Mouse (Mus musculus): Measurements from ENCODE around the gene Fam221b. TPM values are rescaled to one million over a fixed set of nuclear protein-coding genes. Genes with fewer than 3 reads are reported as not detected.
A peak's percentile ranks its signal among the peaks of the same experiment; 100 is the strongest.

The Fam221b gene
- total RNA-seq, 1 experiment from 2014 or later, result 0.55 TPM

DNA sequence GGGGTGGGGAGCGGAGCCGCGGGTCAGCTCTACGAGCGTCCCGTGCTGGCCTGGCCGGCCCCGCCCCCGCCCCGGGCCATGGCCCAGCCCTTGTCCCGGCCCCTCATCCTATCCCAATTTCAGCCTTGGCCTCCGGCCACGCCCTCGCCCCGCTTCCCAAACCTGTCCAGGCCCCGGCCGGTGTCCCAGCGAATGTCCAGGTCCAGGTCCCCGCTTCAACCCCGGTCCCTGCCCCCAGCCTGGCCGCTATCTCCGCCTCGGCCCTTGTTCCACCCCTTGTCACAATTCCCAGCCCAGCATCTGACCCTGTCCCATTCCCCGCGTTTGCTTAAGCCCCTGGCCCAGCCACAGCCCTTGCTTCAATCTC is 466 bp upstream of the Fam221b start:
- ATAC-seq (replicated peaks; ENCODE audit: low read depth, poor library complexity, severe bottlenecking), result 0 out of 2 replicates have a peak, but pooled peaks have one; percentile 13

DNA sequence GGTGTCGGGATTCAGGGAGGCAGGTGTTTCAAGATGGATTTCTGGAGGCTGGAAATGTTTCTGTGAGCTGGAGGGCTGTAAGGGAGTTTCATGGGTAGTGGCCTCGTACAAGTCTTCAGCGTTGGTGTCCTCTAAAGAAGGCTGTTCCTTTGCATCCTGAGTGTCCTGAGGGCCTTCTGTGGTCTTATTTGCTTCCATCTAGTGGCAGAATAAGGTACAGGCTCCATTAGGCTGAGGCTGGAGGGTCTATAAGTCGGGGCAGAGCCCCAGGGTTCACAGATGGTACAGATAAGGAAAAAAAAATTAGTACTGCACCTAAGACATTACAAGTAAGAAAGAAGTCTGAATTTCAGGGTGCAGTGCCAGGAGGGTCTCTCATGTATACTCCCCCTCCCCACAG is 2.5 kb downstream of the Fam221b start:
- peak; percentile 60; the same call in 1 of the 2 replicates for ATAC-seq (replicated peaks; ENCODE audit: low read depth, poor library complexity, severe bottlenecking)

DNA sequence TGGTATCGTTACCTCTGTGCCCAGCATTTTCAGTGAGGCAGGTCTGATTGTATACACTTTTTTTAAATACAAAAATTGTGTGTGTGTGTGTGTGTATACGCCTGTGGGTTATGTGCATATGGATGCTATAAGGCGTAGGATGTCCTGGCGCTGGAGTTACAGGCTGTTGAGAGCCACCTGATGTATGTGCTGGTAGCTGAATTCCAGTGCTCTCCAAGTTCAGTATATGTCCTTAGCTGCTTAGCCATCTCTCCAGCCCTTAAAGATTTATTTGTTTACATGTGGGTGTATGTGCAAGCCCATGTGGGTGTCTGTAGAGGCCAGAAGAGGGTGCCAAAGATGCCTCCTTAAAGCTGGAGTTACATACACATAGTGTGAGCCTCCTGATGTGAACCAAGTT is 11.8 kb downstream of the Fam221b start:
- no peak for ATAC-seq (replicated peaks; ENCODE audit: low read depth, poor library complexity, severe bottlenecking)

DNA sequence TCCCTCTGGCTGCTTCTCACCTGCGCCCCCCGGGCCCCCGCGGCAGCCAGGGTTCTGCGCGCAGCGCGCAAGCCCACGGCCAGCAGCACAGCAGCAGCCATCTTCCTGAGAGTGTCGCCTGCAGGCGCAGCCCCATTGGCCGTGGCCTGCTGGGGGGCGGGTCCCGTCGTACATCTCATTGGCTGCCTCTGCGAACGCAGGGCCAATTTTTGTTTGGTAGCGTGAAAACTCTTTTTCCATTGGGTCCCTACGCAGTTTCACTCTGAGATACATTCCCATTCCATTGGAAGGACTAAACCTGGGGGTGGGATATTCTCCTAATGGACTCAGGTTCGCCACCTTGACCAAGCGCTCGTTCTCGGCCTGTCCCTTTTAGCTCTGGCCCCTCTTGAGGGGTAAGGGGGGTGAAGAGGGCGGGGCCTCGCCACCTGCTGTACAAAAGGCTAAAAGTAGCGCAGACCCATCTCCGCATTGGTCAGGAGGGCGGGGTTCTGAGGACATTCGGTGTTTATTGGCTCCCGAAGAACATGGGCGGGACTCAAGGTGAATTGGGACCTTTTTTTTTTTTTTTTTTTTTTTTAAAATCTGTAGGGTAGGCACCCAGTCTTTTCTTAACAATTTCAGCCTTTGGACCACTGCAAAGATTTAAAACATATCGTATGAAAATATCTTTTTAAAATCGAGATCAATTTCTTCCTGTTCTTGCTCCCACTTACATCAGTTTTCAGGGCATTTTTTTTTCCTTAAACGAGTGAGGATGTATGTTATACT is 12.4 kb downstream of the Fam221b start, which contains the start of gene Hint2:
Gene Hint2 (minus strand): TSS at position 128 of the 771 bp plus-strand sequence.
- peak; percentile 94 for ATAC-seq (replicated peaks; ENCODE audit: low read depth, poor library complexity, severe bottlenecking)

DNA sequence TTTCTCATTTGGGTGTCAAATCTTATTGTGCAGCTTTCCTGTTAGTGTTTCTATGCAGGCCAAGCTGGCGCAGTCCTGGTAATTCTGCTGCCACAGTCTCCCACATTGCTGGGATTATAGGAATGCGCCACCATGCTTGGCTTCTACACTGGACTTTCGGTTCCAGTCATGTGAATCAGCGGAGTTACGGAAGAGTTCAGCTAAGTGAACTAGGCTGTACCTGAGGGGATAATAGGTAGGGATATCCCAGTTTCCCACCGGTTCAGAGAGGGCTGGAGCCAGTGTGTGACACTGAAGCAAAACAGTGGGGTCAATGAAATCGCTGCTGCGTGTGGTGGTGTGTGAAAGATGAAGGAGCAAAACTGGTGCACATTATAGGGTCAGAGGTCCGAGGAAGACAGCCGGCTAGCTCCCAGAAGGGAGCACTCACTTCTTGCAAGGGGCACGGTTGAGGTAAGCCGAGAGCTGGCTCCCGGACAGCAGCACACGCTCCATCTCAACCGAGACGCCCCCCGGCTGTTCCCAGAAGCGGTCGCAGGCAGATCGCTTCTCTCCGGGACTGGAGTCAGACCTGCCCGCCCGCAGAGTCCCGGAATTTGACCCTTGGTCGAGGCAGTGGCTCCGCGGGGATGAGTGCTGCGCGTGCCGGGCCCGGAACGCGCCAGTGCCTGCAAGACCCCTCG is 13.1 kb downstream of the Fam221b start:
- no peak for ATAC-seq (replicated peaks; ENCODE audit: low read depth, poor library complexity, severe bottlenecking)

DNA sequence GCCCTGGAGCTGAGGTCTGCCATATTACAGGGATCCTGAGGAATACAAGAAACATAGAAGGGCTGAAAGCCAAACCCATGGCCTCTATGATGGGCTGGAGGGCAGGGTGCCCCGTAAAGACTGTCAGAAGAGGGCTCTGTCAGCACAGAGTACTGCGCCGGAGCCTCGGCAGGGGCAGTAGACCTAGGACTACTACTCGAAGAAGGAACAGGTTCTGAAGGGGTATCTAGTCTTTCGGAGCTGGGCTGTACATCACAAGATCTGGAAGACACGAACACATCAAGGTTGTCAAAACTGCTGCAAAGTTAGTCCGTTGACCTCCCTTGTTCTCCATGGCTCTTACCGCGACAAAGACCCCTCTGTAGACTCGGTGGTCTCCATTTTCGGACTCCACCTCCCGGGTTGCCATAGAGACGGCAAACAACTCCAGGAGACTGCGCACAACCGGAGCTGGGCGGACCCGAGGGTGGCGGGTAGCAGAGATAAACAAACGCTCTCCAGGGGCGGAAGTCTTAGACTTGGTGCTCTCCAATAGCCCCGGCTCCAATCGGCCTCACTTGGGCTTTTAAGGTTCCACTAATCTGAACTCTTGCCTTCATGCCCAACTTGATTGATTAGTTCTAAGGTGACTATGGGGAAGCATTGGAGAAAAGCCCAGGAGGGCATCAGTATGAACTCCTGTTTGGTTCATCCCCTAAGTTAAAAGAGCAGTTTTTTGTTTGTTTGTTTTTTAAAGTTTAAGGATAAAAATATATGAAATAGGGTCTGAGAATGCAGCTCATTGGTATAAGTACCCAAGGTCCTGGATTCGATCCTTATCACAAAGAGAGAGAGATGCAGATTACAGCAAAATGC is 15.6 kb downstream of the Fam221b start, which contains the start of gene Spag8:
Gene Spag8 (minus strand): TSS at position 434 of the 855 bp plus-strand sequence.
- no peak for ATAC-seq (replicated peaks; ENCODE audit: low read depth, poor library complexity, severe bottlenecking)

DNA sequence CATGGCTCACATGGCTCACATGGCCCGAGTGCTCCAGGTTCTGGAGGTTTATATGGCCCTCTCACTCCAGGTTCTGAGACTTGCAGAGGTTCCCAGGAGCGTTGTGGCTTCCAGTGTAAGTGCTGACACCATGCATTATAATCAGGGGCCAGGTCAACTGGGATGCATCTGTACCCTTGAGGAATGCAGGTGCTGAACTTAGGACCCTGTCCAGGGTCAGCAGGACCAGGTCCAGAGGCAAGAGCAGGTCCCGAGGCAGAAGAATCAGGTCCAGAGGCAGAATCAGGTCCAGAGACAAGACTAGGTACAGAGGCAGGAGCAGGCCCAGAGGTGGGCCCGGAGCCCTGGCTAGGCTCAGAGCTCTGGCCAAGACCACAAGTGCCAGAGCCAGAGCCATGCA is 16.2 kb downstream of the Fam221b start:
- ATAC-seq (replicated peaks; ENCODE audit: low read depth, poor library complexity, severe bottlenecking), result no peak

DNA sequence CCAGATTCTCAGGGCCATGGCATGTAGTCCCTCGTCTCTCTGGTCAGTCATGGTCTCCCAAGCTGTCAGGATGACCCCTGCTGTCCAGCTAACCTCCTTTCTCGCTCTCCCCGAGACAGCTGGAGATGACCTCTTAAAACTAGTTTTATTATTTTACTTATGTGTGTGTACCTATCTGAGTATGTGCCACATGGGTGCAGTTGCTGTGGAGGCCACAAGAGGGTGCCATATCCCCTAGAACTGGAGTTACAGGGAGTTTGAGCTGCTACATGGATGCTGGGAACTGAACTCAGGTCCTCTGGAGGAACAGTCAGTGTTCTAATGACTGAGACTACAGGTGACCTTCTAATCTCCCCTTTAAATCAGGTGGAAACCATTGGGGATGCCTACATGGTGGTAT is 19.2 kb downstream of the Fam221b start:
- no peak for ATAC-seq (replicated peaks; ENCODE audit: low read depth, poor library complexity, severe bottlenecking)

DNA sequence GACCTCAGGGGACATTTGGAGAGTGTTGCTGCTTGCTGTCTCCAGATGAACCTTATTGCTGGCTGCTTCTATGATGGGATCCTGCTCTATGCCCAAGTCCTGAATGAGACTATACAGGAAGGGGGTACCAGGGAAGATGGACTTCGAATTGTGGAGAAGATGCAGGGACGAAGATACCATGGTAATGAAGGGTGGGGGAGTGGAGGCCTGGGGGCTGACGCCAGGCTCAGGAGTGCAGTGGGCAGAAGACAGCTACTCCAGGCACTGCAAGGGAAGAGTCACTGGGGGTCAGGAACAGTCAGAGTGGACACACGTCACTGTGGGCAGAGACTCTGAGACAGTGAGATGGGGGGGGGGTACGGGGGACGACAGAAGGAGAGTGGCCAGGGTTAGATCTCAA is 28.5 kb downstream of the Fam221b start:
- ATAC-seq (replicated peaks; ENCODE audit: low read depth, poor library complexity, severe bottlenecking), result no peak

DNA sequence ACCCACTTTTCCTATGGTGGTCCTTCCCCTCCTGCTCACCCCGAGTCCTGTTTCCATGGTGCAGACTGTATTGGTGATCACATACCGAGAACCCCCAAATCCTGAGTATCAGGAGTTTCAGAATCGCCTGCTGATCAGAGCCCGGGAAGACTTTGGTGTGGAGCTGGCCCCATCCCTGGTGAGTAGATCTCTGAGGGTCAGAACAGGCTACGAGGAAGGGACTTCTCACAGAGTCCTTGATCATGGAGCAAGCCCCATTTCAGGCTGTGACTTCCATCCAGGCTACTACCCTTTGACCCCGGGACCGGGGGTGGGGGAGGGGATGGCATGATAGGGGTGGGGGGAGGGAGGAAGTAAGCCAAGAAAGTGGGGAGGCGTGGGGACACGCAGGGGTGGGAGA is 28.9 kb downstream of the Fam221b start:
- ATAC-seq (replicated peaks; ENCODE audit: low read depth, poor library complexity, severe bottlenecking), result no peak

DNA sequence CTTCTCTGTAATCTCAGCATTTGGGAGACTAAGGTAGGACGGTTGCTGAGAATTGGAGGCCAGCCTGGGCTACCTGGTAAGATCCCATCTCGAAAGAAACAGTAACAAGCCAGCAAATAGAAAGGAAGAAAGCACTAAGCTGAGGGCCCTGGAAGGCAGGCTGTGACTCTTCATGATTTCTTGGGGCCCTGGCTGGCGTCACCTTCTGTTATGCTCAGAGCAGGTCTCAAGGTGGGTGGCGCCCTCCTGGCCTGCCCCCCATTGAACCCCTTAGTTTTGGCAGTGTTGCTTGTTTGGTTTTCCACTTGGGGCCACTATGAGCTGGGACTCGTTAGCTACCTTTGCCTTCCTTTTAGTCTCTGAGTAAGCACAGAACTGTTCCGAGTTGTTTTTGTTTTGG is 32.2 kb downstream of the Fam221b start:
- no peak for ATAC-seq (replicated peaks; ENCODE audit: low read depth, poor library complexity, severe bottlenecking)

DNA sequence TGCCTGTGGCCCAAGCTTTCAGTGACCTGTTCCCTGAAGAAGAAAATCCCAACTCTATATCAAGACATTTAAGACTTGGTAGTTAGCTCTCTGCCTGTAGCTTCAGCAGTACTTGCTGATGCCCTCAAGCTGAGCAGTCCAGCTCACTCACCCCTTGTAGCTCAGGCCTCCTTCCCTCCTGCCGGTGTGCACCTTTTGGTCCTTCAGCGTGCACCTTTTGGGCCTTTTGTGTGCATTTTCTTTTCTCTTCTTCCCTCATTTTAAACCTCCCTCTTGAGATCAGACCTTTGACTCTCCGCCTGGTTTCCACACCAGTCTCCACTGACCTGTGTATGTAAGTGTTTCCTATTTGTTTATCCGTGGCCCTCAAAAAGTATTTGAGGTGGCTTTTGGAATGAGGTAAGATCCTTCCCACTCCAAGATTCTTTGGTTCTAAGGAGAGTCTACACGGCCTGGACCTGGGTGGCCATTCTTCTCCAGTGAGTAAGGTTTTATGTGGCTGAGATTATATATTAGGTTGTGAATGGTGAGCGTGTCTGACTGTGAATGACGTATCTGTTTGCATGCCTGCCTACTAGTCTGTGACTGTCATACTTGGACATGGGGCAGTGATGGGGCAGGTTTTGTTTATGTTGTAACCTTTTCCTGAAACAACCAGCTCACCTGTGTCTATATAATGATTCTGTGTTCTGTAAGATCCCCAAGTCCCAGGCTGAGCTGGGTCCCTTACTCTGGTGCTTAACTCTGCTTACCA is 34.1 kb downstream of the Fam221b start:
- ATAC-seq (replicated peaks; ENCODE audit: low read depth, poor library complexity, severe bottlenecking), result no peak

DNA sequence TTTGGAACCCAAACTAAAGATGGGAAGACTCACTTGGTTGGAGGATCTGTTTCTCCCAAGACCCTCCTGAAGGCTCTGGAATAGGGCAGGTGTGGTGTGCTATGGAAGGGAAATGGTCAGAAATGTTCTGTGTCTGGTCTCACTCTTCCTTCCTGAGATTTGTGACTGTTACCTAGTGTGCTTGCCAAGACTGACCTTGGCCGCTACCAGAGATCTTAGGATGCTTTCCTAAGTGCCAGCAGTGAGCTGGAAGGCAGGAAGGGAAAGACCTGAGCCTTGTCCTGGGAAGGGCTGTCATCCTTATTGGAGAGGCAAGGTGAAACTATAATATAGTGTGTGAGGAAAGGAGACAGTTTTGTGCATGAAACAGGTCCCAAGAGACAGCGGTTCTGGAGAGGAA is 35.2 kb downstream of the Fam221b start:
- no peak for ATAC-seq (replicated peaks; ENCODE audit: low read depth, poor library complexity, severe bottlenecking)

DNA sequence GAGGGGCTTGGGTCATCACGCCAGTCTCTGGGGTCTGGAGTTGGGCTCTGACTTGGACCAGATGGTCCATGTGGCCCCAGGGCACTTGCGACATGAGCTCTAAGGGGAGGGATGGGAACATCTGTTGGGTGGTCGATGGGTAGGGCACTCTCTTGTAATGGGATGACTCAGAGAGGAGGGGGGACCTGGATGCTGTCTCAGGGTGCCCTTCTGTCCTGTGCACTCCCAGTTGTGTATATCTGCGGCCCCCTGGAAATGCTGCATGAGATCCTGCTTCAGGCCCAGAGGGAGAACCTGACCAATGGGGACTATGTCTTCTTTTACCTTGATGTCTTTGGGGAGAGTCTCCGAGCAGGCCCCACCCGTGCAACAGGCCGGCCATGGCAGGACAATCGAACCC is 35.6 kb downstream of the Fam221b start:
- no peak for ATAC-seq (replicated peaks; ENCODE audit: low read depth, poor library complexity, severe bottlenecking)

DNA sequence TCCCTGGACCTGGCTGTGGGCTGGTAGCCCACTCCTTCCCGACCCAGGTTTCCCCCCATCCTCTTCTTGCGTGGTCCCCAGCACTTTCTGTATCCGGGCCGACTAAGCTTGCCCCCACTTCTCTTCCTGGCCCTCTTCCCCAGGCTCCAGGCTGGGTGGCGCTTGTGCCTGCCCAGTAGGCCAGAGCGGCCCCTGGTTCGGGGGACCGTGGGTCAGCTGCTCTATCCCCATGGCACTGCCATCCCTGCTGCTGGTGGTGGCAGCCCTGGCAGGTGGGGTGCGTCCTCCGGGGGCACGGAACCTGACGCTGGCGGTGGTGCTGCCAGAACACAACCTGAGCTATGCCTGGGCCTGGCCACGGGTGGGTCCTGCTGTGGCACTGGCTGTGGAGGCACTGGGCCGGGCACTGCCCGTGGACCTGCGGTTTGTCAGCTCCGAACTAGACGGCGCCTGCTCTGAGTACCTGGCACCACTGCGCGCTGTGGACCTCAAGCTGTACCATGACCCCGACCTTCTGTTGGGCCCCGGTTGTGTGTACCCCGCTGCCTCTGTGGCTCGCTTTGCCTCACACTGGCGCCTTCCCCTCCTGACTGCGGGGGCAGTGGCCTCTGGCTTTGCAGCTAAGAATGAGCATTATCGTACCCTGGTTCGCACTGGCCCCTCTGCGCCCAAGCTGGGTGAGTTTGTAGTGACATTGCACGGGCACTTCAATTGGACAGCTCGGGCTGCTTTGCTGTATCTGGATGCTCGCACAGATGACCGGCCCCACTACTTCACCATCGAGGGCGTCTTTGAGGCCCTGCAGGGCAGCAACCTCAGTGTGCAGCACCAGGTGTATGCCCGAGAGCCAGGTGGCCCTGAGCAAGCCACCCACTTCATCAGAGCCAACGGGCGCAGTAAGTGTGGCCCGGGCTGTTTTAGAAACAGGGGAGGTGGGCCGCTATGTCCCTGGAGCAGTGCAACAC is 36.7 kb downstream of the Fam221b start:
- ATAC-seq (replicated peaks; ENCODE audit: low read depth, poor library complexity, severe bottlenecking), result no peak

DNA sequence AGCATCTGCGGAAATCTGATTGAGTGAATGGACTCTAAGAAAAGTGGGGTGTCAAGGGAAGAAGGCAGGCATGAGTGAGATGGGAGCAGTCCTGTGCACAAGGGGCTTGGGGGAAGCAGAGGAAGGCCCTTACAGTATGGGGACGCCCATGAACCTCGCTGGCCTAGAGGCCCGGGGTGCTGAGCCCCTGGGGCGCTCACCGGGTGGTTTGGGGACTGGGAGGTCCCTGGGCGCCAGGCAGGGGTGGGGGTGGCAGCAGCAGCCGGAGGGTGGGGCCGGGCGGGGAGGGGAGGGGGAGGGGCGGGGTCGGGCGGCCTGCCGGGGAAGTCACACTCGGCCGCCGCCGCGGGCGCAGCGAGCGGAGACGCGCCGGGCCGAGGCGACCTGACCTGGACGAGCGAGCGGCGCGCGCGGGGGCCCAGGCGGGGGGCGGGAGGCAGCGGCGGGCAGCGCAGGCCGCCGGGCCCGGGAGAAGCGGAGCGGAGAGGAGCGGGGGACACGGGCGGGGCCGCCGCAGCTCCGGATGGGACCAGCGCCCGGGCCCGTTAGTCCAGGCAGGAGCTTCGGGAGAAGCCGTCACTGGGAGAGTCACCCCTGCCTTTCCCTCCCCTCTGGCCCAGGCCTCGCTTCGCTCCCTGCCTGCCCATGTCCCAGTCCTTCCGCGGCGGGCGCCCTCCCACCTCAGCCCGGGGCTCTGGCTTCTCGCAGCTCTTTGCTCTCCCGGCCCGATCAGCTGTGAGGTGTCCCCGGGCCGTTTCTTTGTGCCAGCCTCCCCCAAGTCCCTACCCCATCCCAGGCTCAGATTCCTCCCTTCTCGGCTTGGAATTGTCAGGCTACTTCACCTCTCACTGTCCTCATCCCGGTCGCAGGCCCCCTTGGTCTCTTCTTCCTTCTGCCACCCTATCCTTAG is 37.6 kb downstream of the Fam221b start, which contains the start of gene Npr2:
Gene Npr2 (plus strand): TSS at position 890 of the 910 bp plus-strand sequence.
- 0 out of 2 replicates have a peak, but pooled peaks have one; percentile 17 for ATAC-seq (replicated peaks; ENCODE audit: low read depth, poor library complexity, severe bottlenecking)

DNA sequence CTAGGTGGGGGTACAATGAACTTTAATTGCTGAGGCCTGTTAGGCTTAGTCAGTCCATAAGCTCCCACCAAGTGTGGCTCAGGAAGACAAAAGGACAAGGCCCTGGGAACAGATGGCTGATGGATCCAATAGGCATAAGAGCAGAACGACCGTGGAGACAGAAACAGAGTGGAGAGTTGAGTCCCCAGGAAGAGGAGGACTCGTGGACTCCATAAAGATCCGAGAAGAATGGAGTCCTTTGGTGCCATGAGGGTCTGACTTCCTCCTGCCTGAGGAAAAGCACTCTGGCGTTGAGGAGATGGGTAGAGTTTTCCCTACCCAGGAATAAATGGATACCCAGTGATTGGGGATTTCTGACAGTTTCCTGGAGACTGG is 38.3 kb downstream of the Fam221b start:
- ATAC-seq (replicated peaks; ENCODE audit: low read depth, poor library complexity, severe bottlenecking), result no peak
